19 mouse cellular contexts compared by ENCODE assay signal in genomic region chr9:84370260-84370659, GRCm38 (mm10).
"Had no signal": no experiment of that assay in that cellular context is flagged by ENCODE, and none has a peak within 500 bp of the region (broad histone marks: within the 10 kb centered on the region; RNA-seq: fewer than 3 reads in every experiment).

No protein-coding gene starts in this region.

- H3K4me3 ChIP-seq: liver, embryonic 15.5 days; lung, embryonic 15.5 days; megakaryocyte, embryonic 14.5 days; midbrain, embryonic 13.5 days; midbrain, embryonic 15.5 days; neural tube, embryonic 12.5 days; stomach, embryonic 15.5 days had no signal

- H3K9ac ChIP-seq: liver, embryonic 15.5 days; liver, postnatal 0 days; lung, embryonic 15.5 days; midbrain, embryonic 13.5 days; midbrain, embryonic 15.5 days; neural tube, embryonic 12.5 days; stomach, embryonic 15.5 days had no signal

- H3K27me3 ChIP-seq: liver, embryonic 15.5 days; lung, embryonic 15.5 days; megakaryocyte, embryonic 14.5 days; midbrain, embryonic 13.5 days; midbrain, embryonic 15.5 days; neural tube, embryonic 12.5 days; stomach, embryonic 15.5 days had no signal

- H3K9me3 ChIP-seq: liver, embryonic 15.5 days; lung, embryonic 15.5 days; megakaryocyte, embryonic 14.5 days; midbrain, embryonic 15.5 days; neural tube, embryonic 12.5 days; stomach, embryonic 15.5 days had no signal

- H3K4me2 ChIP-seq: liver, embryonic 15.5 days; lung, embryonic 15.5 days; midbrain, embryonic 11.5 days; midbrain, embryonic 13.5 days; midbrain, embryonic 15.5 days; neural tube, embryonic 12.5 days; stomach, embryonic 15.5 days had no signal

- H3K27ac ChIP-seq: liver, embryonic 15.5 days; lung, embryonic 15.5 days; macrophage; midbrain, embryonic 13.5 days; midbrain, embryonic 15.5 days; neural tube, embryonic 12.5 days; stomach, embryonic 15.5 days; stomach, postnatal 0 days had no signal

- ATAC-seq: liver, postnatal 0 days; lung, postnatal 0 days; midbrain, embryonic 13.5 days; midbrain, embryonic 15.5 days had no signal

- H3K36me3 ChIP-seq: liver, embryonic 15.5 days; lung, embryonic 15.5 days; midbrain, embryonic 13.5 days; midbrain, embryonic 15.5 days; neural tube, embryonic 12.5 days; stomach, embryonic 15.5 days had no signal

- DNase-seq: liver, postnatal 0 days; lung, adult 2 months; lung, postnatal 14 days; lung, postnatal 36 days; right cerebral cortex, postnatal 14 days; thymus, adult 2 months; thymus, postnatal 25 days; thymus, postnatal 4 days had no signal

- H3K4me1 ChIP-seq: liver, embryonic 15.5 days; lung, embryonic 15.5 days; megakaryocyte, embryonic 14.5 days; midbrain, embryonic 13.5 days; midbrain, embryonic 15.5 days; neural tube, embryonic 12.5 days; stomach, embryonic 15.5 days had no signal
